Comparison of ENCODE assay signal across 23 mouse cellular contexts in genomic region chr15:101005717-101006116, GRCm38 (mm10). TPM values are rescaled to one million over a fixed set of nuclear protein-coding genes. Genes with fewer than 3 reads are reported as not detected.
DNase-seq lines count a peak whose midpoint lies in the region; ATAC-seq lines count a peak whose summit lies in the region.
"Had no signal": no experiment of that assay in that cellular context is flagged by ENCODE, and none has a peak within 500 bp of the region (broad histone marks: within the 10 kb centered on the region; RNA-seq: fewer than 3 reads in every experiment).

No protein-coding gene starts in this region.

- DNase-seq in layer of hippocampus, adult 18-20 months (ENCODE audit: low spot score in 2 of 2), result peak; percentile 41 to 51
- DNase-seq in layer of hippocampus, postnatal 25 days (ENCODE audit: extremely low spot score in 1 of 2, low spot score in 1 of 2), result no peak
- peak; percentile 61 to 85 for DNase-seq in left cerebral cortex, adult 9 months (ENCODE audit: low spot score in 2 of 2)
- peak; percentile 77 for DNase-seq in right cerebral cortex, postnatal 25 days
- no peak for DNase-seq in gastrocnemius, adult 18-20 months (ENCODE audit: low spot score)
- DNase-seq: adrenal gland, postnatal 10 days; cerebellum, postnatal 36 days; gastrocnemius, postnatal 10 days; heart, adult 18-20 months; heart, postnatal 4 days; kidney, adult 18-20 months; lung, embryonic 14.5 days; lung, postnatal 4 days; thymus, postnatal 14 days had no signal

- peak; percentile 71 for ATAC-seq in frontal cortex, adult (ENCODE audit: low TSS enrichment)
- no peak for ATAC-seq in megakaryocyte, adult 5-6 weeks (ENCODE audit: poor library complexity, severe bottlenecking)
- ATAC-seq: CD4-positive, CD25-positive, alpha-beta regulatory T cell, adult 4 months; forebrain, embryonic 16.5 days; liver, embryonic 12.5 days; Patski had no signal

RNA-seq across cellular contexts. Expression of gene Gm47841, which starts 41.5 kb away (rescaled TPM):
- total RNA-seq in layer of hippocampus, adult 18-20 months (2021), result not detected
- not detected for total RNA-seq in layer of hippocampus, postnatal 25 days (2021)
- not detected for total RNA-seq in gastrocnemius, adult 18-20 months (2021)
- total RNA-seq in megakaryocyte, adult 5-6 weeks (2015), result not detected in 2 replicates
- not detected in 2 replicates for total RNA-seq in megakaryocyte, adult 5-6 weeks (2017)
- total RNA-seq: ES-E14; gastrocnemius, postnatal 10 days; heart, adult 18-20 months; layer of hippocampus, adult 8-10 months; monocyte, adult 5-6 weeks had no signal

Comparison
In these comparisons a context has a peak if more than half of its experiments do, and no peak if none do; other contexts are left out.
1. DNase-seq: peak in layer of hippocampus, adult 18-20 months (2 of 2), left cerebral cortex, adult 9 months (2 of 2) and right cerebral cortex, postnatal 25 days (single experiment); none in layer of hippocampus, postnatal 25 days (0 of 2) and gastrocnemius, adult 18-20 months (single experiment).